Mouse (Mus musculus) heart, embryonic 16.5 days (tissue): ENCODE measurements around the gene Tle6. TPM values are rescaled to one million over a fixed set of nuclear protein-coding genes. Genes with fewer than 3 reads are reported as not detected.
A peak's percentile ranks its signal among the peaks of the same experiment; 100 is the strongest.
"Not testable (repeated sequence)": the region's sequence is repeated elsewhere in the genome, so short reads cannot be mapped to it uniquely, and the experiment has no call there.

ENCODE experiments used
- ATAC-seq: fragments of 200-750 bp; cut with Nextera tagmentation; replicated peaks from 2 replicates; pipeline ENCODE4 v1.8.0; 2017; ENCODE audit warnings: moderate number of reproducible peaks; ENCODE audit not compliant: insufficient read depth, low FRiP score; ENCODE audit errors: extremely low read depth
- H3K27ac ChIP-seq: fragments of 300-500 bp; sonication (generic); 2 replicates; pipeline ENCODE4 v1.5.1; 2014; ENCODE audit warnings: mild to moderate bottlenecking, low read length, control low read depth, moderate library complexity
- H3K27me3 ChIP-seq: fragments of 300-500 bp; sonication (generic); 2 replicates; pipeline ENCODE4 v1.6.1; 2014; ENCODE audit warnings: low read length, mixed read lengths; ENCODE audit not compliant: control insufficient read depth, insufficient read depth
- H3K36me3 ChIP-seq: fragments of 300-500 bp; sonication (generic); 2 replicates; pipeline ENCODE4 v1.6.1; 2014; ENCODE audit not compliant: control insufficient read depth, insufficient read depth
- H3K4me1 ChIP-seq: fragments of 300-500 bp; sonication (generic); 2 replicates; pipeline ENCODE4 v1.6.1; 2014; ENCODE audit warnings: low read length, mixed read lengths; ENCODE audit not compliant: control insufficient read depth, insufficient read depth
- H3K4me2 ChIP-seq: fragments of 300-500 bp; sonication (generic); 2 replicates; pipeline ENCODE4 v1.6.1; 2014; ENCODE audit warnings: low read depth, mild to moderate bottlenecking, control low read depth, low read length
- H3K4me3 ChIP-seq: fragments of 300-500 bp; sonication (generic); 2 replicates; pipeline ENCODE4 v1.5.1; 2014; ENCODE audit warnings: mild to moderate bottlenecking, control low read depth, low read length
- H3K9ac ChIP-seq: fragments of 300-500 bp; sonication (generic); 2 replicates; pipeline ENCODE4 v1.6.1; 2014; ENCODE audit warnings: low read length, control low read depth
- H3K9me3 ChIP-seq: fragments of 300-500 bp; sonication (generic); replicated peaks from 2 replicates; pipeline ENCODE4 v1.6.1; 2016; ENCODE audit warnings: low read length; ENCODE audit not compliant: control insufficient read depth
- WGBS: fragments of 180-500 bp; shearing (Covaris S2); extraction: QIAGEN DNeasy Blood & Tissue Kit; methylation state at CpG from one replicate; pipeline ENCODE4 v1.1.7; 2014; 5-methylcytosine and 5-hydroxymethylcytosine counted together
- polyA plus RNA-seq: library from polyadenylated mRNA; unstranded; fragments of >200 nt; fragmentation: Nextera tagmentation; extraction: Ambion mirVana; gene quantifications from 2 replicates; pipeline ENCODE4 v1.2.1, GENCODE M21; 2015

Gene Tle6
- polyA plus RNA-seq, 1 experiment from 2014 or later: 29.6 TPM

GRCm38 (mm10) chr10:81641978-81642647 lies 41.2 kb upstream of the Tle6 start:
- no peaks in the 10 kb centered on the region for H3K36me3 ChIP-seq
- peaks cover 23% of the 10 kb centered on the region for H3K4me1 ChIP-seq
- H3K27me3 ChIP-seq: no peaks in the 10 kb centered on the region
- H3K9ac ChIP-seq: peak overlapping the region; percentile 99
- H3K9me3 ChIP-seq: no peaks in the 10 kb centered on the region
- peak overlapping the region; percentile 84 for H3K4me2 ChIP-seq
- WGBS: 79% methylated on average over 8 of the region's 8 CpGs
- no peak for ATAC-seq
- H3K4me3 ChIP-seq: peak overlapping the region; percentile 87
- peak overlapping the region; percentile 99 for H3K27ac ChIP-seq

- Histone ChIP-seq H3K9me3 (no peaks in the 10 kb centered on the region), H3K4me3 (no peak overlapping the region), H3K9ac (no peak overlapping the region), H3K27ac (no peak overlapping the region), H3K4me2 (no peak overlapping the region; the same call in 1 of the 2 replicates), H3K27me3 (no peaks in the 10 kb centered on the region), H3K4me1 (peaks cover 23% of the 10 kb centered on the region), H3K36me3 (no peaks in the 10 kb centered on the region)
- no peak for ATAC-seq
- 86% methylated on average over 2 of the region's 2 CpGs for WGBS
Measured at GRCm38 (mm10) chr10:81641566-81641965, 40.7 kb upstream of the Tle6 start.

- not testable (repeated sequence) for ATAC-seq, H3K27me3 ChIP-seq, H3K9me3 ChIP-seq, H3K36me3 ChIP-seq, H3K4me2 ChIP-seq, H3K27ac ChIP-seq, H3K9ac ChIP-seq, H3K4me3 ChIP-seq
- 46% methylated on average over 4 of the region's 4 CpGs for WGBS
- peaks cover 23% of the 10 kb centered on the region for H3K4me1 ChIP-seq
Measured at GRCm38 (mm10) chr10:81640825-81641224, 40.0 kb upstream of the Tle6 start.

- no peak overlapping the region for H3K9ac ChIP-seq
- H3K9me3 ChIP-seq: no peaks in the 10 kb centered on the region
- H3K4me2 ChIP-seq: no peak overlapping the region
- no peaks in the 10 kb centered on the region for H3K27me3 ChIP-seq
- H3K4me1 ChIP-seq: peaks cover 22% of the 10 kb centered on the region
- no peak overlapping the region for H3K27ac ChIP-seq
- H3K4me3 ChIP-seq: no peak overlapping the region
- no peak for ATAC-seq
- H3K36me3 ChIP-seq: no peaks in the 10 kb centered on the region
- WGBS: 68% methylated on average over 6 of the region's 6 CpGs
Measured at GRCm38 (mm10) chr10:81638101-81638500, 37.2 kb upstream of the Tle6 start.

- Histone ChIP-seq H3K4me3 (no peak overlapping the region), H3K27me3 (no peaks in the 10 kb centered on the region), H3K9me3 (no peaks in the 10 kb centered on the region), H3K9ac (no peak overlapping the region), H3K4me1 (peaks cover 9% of the 10 kb centered on the region), H3K4me2 (no peak overlapping the region), H3K27ac (no peak overlapping the region), H3K36me3 (no peaks in the 10 kb centered on the region)
- 12% methylated on average over 8 of the region's 8 CpGs for WGBS
- no peak for ATAC-seq
Measured at GRCm38 (mm10) chr10:81636338-81636737, 35.5 kb upstream of the Tle6 start.

GRCm38 (mm10) chr10:81633253-81634099 lies 32.6 kb upstream of the Tle6 start:
- Histone ChIP-seq H3K9ac (peak overlapping the region; percentile 80), H3K4me1 (peaks cover 4% of the 10 kb centered on the region; the same call in 1 of the 2 replicates)
- WGBS: 4% methylated on average over 36 of the region's 37 CpGs

GRCm38 (mm10) chr10:81628390-81628789 lies 27.5 kb upstream of the Tle6 start, which contains the start of gene Ankrd24:
Gene Ankrd24 (plus strand): TSS chr10:81628540.
- H3K9ac ChIP-seq: peak within 1 kb of the TSS; percentile 91
- peak within 1 kb of the TSS; percentile 93 for H3K27ac ChIP-seq
- peak within 1 kb of the TSS; percentile 90 for H3K4me3 ChIP-seq
- no peak for ATAC-seq
- H3K9me3 ChIP-seq: no peaks in the 10 kb centered on the region
- peaks cover 10% of the 10 kb centered on the region for H3K36me3 ChIP-seq
- peak within 1 kb of the TSS; percentile 96 for H3K4me2 ChIP-seq
- peaks cover 12% of the 10 kb centered on the region for H3K4me1 ChIP-seq
- H3K27me3 ChIP-seq: no peaks in the 10 kb centered on the region
- 74% methylated on average over 16 of the region's 16 CpGs for WGBS

More at GRCm38 (mm10) chr10:81633253-81634099, 32.6 kb upstream of the Tle6 start:
- peak; percentile 90 for ATAC-seq
- no peaks in the 10 kb centered on the region for H3K27me3 ChIP-seq
- no peaks in the 10 kb centered on the region for H3K9me3 ChIP-seq
- peak overlapping the region; percentile 63 for H3K4me3 ChIP-seq
- peak overlapping the region; percentile 88 for H3K4me2 ChIP-seq
- peak overlapping the region; percentile 65; the same call in 1 of the 2 replicates for H3K27ac ChIP-seq
- H3K36me3 ChIP-seq: no peaks in the 10 kb centered on the region

- H3K9me3 ChIP-seq: no peaks in the 10 kb centered on the region
- peaks cover 12% of the 10 kb centered on the region for H3K4me1 ChIP-seq
- 40% methylated on average over 7 of the region's 7 CpGs for WGBS
- peaks cover 11% of the 10 kb centered on the region for H3K36me3 ChIP-seq
- H3K27me3 ChIP-seq: no peaks in the 10 kb centered on the region
- peak; percentile 29; the same call in 1 of the 2 replicates for ATAC-seq
- peak overlapping the region; percentile 91 for H3K9ac ChIP-seq
- H3K27ac ChIP-seq: peak overlapping the region; percentile 93
- H3K4me2 ChIP-seq: peak overlapping the region; percentile 96
- H3K4me3 ChIP-seq: peak overlapping the region; percentile 90
Measured at GRCm38 (mm10) chr10:81627836-81628220, 27.0 kb upstream of the Tle6 start.
